Mouse (Mus musculus): ENCODE measurements around the gene Tbx15. TPM values are rescaled to one million over a fixed set of nuclear protein-coding genes. Genes with fewer than 3 reads are reported as not detected.
"Not testable (repeated sequence)": the region's sequence is repeated elsewhere in the genome, so short reads cannot be mapped to it uniquely, and the experiment has no call there.

The Tbx15 gene
- polyA plus RNA-seq, 1 experiment from 2014 or later, result 0.29 TPM

- no peak overlapping the region for H3K27ac ChIP-seq (replicated peaks)
- H3K9ac ChIP-seq (replicated peaks), result no peak overlapping the region
- H3K27me3 ChIP-seq (replicated peaks), result no peaks in the 10 kb centered on the region
- WGBS, result 91% methylated on average over 2 of the region's 2 CpGs
- H3K4me2 ChIP-seq, result no peak overlapping the region
- no peak for ATAC-seq (ENCODE audit: low FRiP score)
- H3K4me1 ChIP-seq, result no peaks in the 10 kb centered on the region
- H3K9me3 ChIP-seq (replicated peaks), result no peaks in the 10 kb centered on the region
- no peaks in the 10 kb centered on the region for H3K36me3 ChIP-seq
- no peak overlapping the region for H3K4me3 ChIP-seq (replicated peaks)
Measured at GRCm38 (mm10) chr3:99290878-99291277, 50.7 kb downstream of the Tbx15 start.

- H3K27me3 ChIP-seq (replicated peaks), result no peaks in the 10 kb centered on the region
- H3K36me3 ChIP-seq, result no peaks in the 10 kb centered on the region
- H3K4me2 ChIP-seq, result no peak overlapping the region
- no peak overlapping the region for H3K4me3 ChIP-seq (replicated peaks)
- H3K9me3 ChIP-seq (replicated peaks), result no peaks in the 10 kb centered on the region
- no peak overlapping the region for H3K9ac ChIP-seq (replicated peaks)
- H3K4me1 ChIP-seq, result no peaks in the 10 kb centered on the region
- no peak for ATAC-seq (ENCODE audit: low FRiP score)
- no peak overlapping the region for H3K27ac ChIP-seq (replicated peaks)
Measured at GRCm38 (mm10) chr3:99291386-99291785, 51.2 kb downstream of the Tbx15 start.

- H3K4me1 ChIP-seq, result no peaks in the 10 kb centered on the region
- H3K36me3 ChIP-seq, result no peaks in the 10 kb centered on the region
- no peaks in the 10 kb centered on the region for H3K9me3 ChIP-seq (replicated peaks)
- H3K9ac ChIP-seq (replicated peaks), result no peak overlapping the region
- no peaks in the 10 kb centered on the region for H3K27me3 ChIP-seq (replicated peaks)
- 68% methylated on average over 3 of the region's 3 CpGs for WGBS
- H3K4me2 ChIP-seq, result no peak overlapping the region
- H3K27ac ChIP-seq (replicated peaks), result no peak overlapping the region
- no peak overlapping the region for H3K4me3 ChIP-seq (replicated peaks)
- ATAC-seq (ENCODE audit: low FRiP score), result no peak
Measured at GRCm38 (mm10) chr3:99292531-99292931, 52.4 kb downstream of the Tbx15 start.

GRCm38 (mm10) chr3:99294209-99294608 is 54.0 kb downstream of the Tbx15 start:
- 67% methylated on average over 1 of the region's 1 CpGs for WGBS
- not testable (repeated sequence) for H3K27ac ChIP-seq (replicated peaks); H3K9ac ChIP-seq (replicated peaks); H3K9me3 ChIP-seq (replicated peaks); ATAC-seq (ENCODE audit: low FRiP score); H3K4me2 ChIP-seq; H3K4me1 ChIP-seq; H3K36me3 ChIP-seq; H3K27me3 ChIP-seq (replicated peaks); H3K4me3 ChIP-seq (replicated peaks)

DNA sequence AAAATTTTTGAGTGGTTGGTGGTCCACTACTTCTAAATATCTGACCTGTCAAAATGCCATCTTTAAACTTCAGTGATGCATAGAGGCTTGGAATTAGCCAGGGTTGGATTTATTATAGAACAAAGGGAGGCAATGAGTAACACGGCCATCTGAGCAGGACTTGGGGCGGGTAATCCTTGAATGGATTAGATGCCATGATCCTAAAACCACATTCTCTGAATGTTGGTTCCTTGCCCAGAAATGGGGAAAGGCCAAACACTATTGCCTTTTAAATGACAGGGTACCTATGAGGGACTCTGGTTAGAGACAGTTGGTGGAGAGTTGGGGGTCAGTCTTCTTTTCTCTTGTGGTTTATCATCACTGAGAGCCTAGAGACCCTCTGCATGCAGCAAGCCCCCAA is 55.1 kb downstream of the Tbx15 start:
- no peak overlapping the region for H3K9ac ChIP-seq (replicated peaks)
- no peaks in the 10 kb centered on the region for H3K9me3 ChIP-seq (replicated peaks)
- H3K4me3 ChIP-seq (replicated peaks), result no peak overlapping the region
- WGBS, result 83% methylated on average over 2 of the region's 2 CpGs
- no peak for ATAC-seq (ENCODE audit: low FRiP score)
- no peaks in the 10 kb centered on the region for H3K4me1 ChIP-seq
- H3K27me3 ChIP-seq (replicated peaks), result no peaks in the 10 kb centered on the region
- H3K27ac ChIP-seq (replicated peaks), result no peak overlapping the region
- H3K36me3 ChIP-seq, result no peaks in the 10 kb centered on the region
- no peak overlapping the region for H3K4me2 ChIP-seq

DNA sequence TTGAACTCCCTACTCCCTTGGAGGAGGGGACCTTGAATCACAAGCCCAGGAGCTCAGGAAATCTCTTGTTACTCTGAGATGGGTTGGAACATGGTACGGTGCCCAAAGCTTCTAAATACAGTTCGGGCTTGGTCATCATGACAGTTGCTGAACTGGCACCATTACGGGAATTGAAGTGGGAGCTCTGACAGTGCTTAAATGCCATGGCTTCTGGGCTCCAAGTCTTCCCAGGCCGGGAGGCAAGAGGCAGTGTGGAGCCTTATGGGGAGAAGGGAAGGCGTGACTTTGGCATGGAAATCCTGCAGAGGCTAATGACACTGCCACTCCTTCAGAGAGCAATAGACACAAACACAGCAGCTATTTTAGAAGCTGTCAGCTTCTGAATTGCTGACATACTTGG is 56.0 kb downstream of the Tbx15 start:
- Histone ChIP-seq H3K4me1 (no peaks in the 10 kb centered on the region), H3K27ac (replicated peaks) (no peak overlapping the region), H3K27me3 (replicated peaks) (no peaks in the 10 kb centered on the region), H3K36me3 (no peaks in the 10 kb centered on the region), H3K9me3 (replicated peaks) (no peaks in the 10 kb centered on the region), H3K9ac (replicated peaks) (no peak overlapping the region), H3K4me2 (no peak overlapping the region), H3K4me3 (replicated peaks) (no peak overlapping the region)
- 80% methylated on average over 5 of the region's 5 CpGs for WGBS
- ATAC-seq (ENCODE audit: low FRiP score), result no peak

GRCm38 (mm10) chr3:99300846-99301245 is 60.7 kb downstream of the Tbx15 start:
- no peak for ATAC-seq (ENCODE audit: low FRiP score)
- no peaks in the 10 kb centered on the region for H3K4me1 ChIP-seq
- H3K4me2 ChIP-seq, result no peak overlapping the region
- no peaks in the 10 kb centered on the region for H3K36me3 ChIP-seq
- H3K4me3 ChIP-seq (replicated peaks), result no peak overlapping the region
- H3K9me3 ChIP-seq (replicated peaks), result no peaks in the 10 kb centered on the region
- no peak overlapping the region for H3K9ac ChIP-seq (replicated peaks)
- 81% methylated on average over 2 of the region's 2 CpGs for WGBS
- no peak overlapping the region for H3K27ac ChIP-seq (replicated peaks)
- H3K27me3 ChIP-seq (replicated peaks), result no peaks in the 10 kb centered on the region

GRCm38 (mm10) chr3:99310877-99311276 is 70.7 kb downstream of the Tbx15 start:
- Histone ChIP-seq H3K36me3 (no peaks in the 10 kb centered on the region), H3K4me2 (no peak overlapping the region), H3K9ac (replicated peaks) (no peak overlapping the region), H3K4me1 (no peaks in the 10 kb centered on the region), H3K4me3 (replicated peaks) (no peak overlapping the region), H3K27ac (replicated peaks) (no peak overlapping the region), H3K27me3 (replicated peaks) (no peaks in the 10 kb centered on the region), H3K9me3 (replicated peaks) (no peaks in the 10 kb centered on the region)
- WGBS, result 69% methylated on average over 2 of the region's 2 CpGs
- ATAC-seq (ENCODE audit: low FRiP score), result no peak

DNA sequence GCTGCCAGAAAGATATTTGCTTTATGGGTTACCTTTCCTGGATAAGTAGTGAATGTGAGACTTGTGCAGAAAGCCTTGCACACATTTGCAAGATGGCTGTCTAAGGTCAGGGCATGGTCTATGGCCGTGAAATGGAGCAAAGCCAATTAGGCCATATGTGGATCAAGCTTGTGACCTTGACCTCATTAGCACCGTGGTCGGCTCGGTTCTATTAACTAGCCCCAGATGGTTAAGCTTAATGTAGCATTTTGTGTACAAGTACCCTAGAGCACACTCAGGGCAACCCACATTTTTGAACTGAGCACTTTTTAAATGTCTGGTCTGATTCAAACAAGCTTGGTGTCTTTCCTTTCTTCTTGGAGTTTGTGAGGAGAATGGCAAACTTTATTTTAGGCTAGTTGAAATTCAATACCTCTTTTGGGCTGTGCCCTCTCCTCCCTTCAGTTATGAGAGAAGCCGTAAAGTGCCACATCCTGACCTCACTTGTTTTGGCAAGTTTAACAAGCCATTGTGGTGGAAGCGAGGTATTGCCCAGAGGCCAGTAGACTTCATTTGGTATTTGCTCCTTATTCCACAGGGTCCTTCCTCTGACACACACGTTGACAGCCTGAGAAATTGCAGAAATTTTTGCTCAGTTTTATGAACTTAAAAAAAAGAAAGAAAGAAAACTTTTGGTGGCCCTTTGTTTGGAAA is 71.9 kb downstream of the Tbx15 start:
- ATAC-seq (ENCODE audit: low FRiP score), result no peak
- H3K27ac ChIP-seq (replicated peaks), result no peak overlapping the region
- whole genome bisulfite sequencing, result 51% methylated on average over 7 of the region's 7 CpGs
- no peaks in the 10 kb centered on the region for H3K9me3 ChIP-seq (replicated peaks)
- H3K4me2 ChIP-seq, result no peak overlapping the region
- H3K9ac ChIP-seq (replicated peaks), result no peak overlapping the region
- no peak overlapping the region for H3K4me3 ChIP-seq (replicated peaks)
- no peaks in the 10 kb centered on the region for H3K27me3 ChIP-seq (replicated peaks)
- no peaks in the 10 kb centered on the region for H3K4me1 ChIP-seq
- H3K36me3 ChIP-seq, result no peaks in the 10 kb centered on the region

DNA sequence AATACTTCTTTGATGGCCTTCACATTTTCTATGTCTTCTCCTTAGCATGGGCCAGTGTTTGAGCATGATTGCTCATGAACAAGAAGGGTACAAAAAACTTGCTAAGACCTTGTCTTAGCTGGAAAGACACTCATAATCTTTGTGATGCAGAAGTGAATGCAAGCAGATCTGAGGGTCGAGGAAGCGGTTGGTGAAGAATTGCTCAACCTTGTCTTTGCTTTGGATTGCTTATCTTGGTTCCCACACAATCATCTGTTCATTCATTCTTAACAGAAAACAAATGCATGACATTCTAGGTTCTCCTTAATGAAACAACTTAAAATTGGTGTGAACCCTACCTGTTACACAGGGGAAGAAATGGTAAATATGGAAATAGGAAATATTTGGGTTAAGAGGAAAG is 82.2 kb downstream of the Tbx15 start:
- no peak overlapping the region for H3K4me2 ChIP-seq
- no peak overlapping the region for H3K27ac ChIP-seq (replicated peaks)
- no peaks in the 10 kb centered on the region for H3K9me3 ChIP-seq (replicated peaks)
- no peaks in the 10 kb centered on the region for H3K4me1 ChIP-seq
- no peaks in the 10 kb centered on the region for H3K36me3 ChIP-seq
- H3K27me3 ChIP-seq (replicated peaks), result no peaks in the 10 kb centered on the region
- H3K4me3 ChIP-seq (replicated peaks), result no peak overlapping the region
- no peak overlapping the region for H3K9ac ChIP-seq (replicated peaks)
- WGBS, result 96% methylated on average over 2 of the region's 2 CpGs
- no peak for ATAC-seq (ENCODE audit: low FRiP score)

GRCm38 (mm10) chr3:99329316-99329715 is 89.1 kb downstream of the Tbx15 start:
- Histone ChIP-seq H3K4me2 (no peak overlapping the region), H3K4me3 (replicated peaks) (no peak overlapping the region), H3K27me3 (replicated peaks) (no peaks in the 10 kb centered on the region), H3K9ac (replicated peaks) (no peak overlapping the region), H3K27ac (replicated peaks) (no peak overlapping the region), H3K9me3 (replicated peaks) (no peaks in the 10 kb centered on the region), H3K4me1 (no peaks in the 10 kb centered on the region), H3K36me3 (no peaks in the 10 kb centered on the region)
- no peak for ATAC-seq (ENCODE audit: low FRiP score)
- 90% methylated on average over 5 of the region's 5 CpGs for WGBS

- no peak overlapping the region for H3K27ac ChIP-seq (replicated peaks)
- H3K27me3 ChIP-seq (replicated peaks), result no peaks in the 10 kb centered on the region
- ATAC-seq (ENCODE audit: low FRiP score), result no peak
- H3K4me2 ChIP-seq, result no peak overlapping the region
- H3K4me3 ChIP-seq (replicated peaks), result no peak overlapping the region
- 91% methylated on average over 8 of the region's 8 CpGs for WGBS
- H3K9ac ChIP-seq (replicated peaks), result no peak overlapping the region
- H3K4me1 ChIP-seq, result no peaks in the 10 kb centered on the region
- H3K9me3 ChIP-seq (replicated peaks), result no peaks in the 10 kb centered on the region
- H3K36me3 ChIP-seq, result no peaks in the 10 kb centered on the region
Measured at GRCm38 (mm10) chr3:99331086-99331485, 90.9 kb downstream of the Tbx15 start.

- no peak overlapping the region for H3K4me3 ChIP-seq (replicated peaks)
- no peaks in the 10 kb centered on the region for H3K4me1 ChIP-seq
- no peaks in the 10 kb centered on the region for H3K9me3 ChIP-seq (replicated peaks)
- H3K4me2 ChIP-seq, result no peak overlapping the region
- no peaks in the 10 kb centered on the region for H3K36me3 ChIP-seq
- no peak for ATAC-seq (ENCODE audit: low FRiP score)
- no peaks in the 10 kb centered on the region for H3K27me3 ChIP-seq (replicated peaks)
- no peak overlapping the region for H3K9ac ChIP-seq (replicated peaks)
- WGBS, result 84% methylated on average over 2 of the region's 2 CpGs
- no peak overlapping the region for H3K27ac ChIP-seq (replicated peaks)
Measured at GRCm38 (mm10) chr3:99336866-99337265, 96.7 kb downstream of the Tbx15 start.
